Mouse (Mus musculus) lung, postnatal 10 days (tissue): ENCODE results near the gene Tmem207.
A peak's percentile ranks its signal among the peaks of the same experiment; 100 is the strongest.
"Not testable (repeated sequence)": the region's sequence is repeated elsewhere in the genome, so short reads cannot be mapped to it uniquely, and the experiment has no call there.

Source experiments
- DNase-seq: peaks from one replicate; pipeline ENCODE4 v3.0.0; 2021

Gene Tmem207

DNA sequence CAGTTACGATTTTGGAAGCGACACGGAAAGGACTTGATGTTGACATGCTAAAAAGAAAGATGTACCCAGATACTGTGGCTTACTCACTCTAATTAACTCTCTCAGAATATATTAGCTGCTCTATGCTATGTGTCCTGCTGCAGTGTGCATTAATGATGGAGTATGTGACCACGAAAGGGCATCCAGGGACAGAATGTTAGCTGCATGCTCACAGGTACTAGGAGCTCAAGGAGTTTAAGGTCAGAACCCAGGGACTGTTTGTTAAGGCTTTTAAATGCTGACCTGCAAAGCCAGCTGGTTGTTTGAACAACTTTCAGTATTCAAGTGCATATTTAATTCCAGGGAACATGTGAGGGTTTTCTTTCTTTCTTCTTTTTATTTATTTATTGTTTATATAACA is at the start of gene Tmem207:
TSS of gene Tmem207 (minus strand) at position 101 of the 400 bp plus-strand sequence.
- no peak for DNase-seq

DNA sequence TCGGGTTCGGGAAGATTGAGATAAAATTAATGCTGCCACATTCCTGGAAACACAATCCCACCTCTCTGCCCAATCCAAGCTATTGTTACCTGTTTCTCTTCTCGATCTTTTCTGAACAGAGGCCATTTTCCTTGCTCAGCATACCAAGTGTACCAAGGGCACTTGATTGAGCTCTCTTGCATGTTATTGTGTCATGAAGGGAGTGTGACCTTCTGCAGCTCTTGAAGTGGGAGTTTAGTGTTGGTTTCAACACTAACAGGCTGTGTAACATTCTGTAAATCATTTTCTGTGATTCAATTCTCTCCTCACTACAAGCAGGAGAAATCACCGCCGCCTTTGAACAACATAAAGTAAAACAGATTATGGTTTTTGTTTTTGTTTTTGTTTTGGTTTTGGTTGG is 47.6 kb upstream of the Tmem207 start:
- no peak for DNase-seq

DNA sequence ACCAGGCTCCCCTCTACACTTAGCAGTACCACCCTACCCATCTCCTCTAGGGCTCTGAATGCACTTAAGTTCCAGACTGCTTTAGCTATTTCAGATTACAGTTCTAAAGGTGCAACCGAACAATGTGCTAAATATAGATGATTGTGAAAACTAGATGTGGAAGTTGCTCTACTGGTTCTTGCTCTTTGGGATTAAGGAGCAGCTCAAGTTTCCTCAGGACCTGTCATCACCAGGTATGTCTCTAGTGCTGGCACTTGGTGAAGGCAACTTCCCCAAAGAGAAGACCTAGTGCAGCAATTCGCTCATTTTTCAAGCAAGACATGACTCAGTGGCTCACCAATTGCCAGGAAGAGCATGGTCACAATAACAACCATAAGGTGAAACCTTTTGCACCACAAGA is 45.3 kb upstream of the Tmem207 start:
- DNase-seq, result no peak

DNA sequence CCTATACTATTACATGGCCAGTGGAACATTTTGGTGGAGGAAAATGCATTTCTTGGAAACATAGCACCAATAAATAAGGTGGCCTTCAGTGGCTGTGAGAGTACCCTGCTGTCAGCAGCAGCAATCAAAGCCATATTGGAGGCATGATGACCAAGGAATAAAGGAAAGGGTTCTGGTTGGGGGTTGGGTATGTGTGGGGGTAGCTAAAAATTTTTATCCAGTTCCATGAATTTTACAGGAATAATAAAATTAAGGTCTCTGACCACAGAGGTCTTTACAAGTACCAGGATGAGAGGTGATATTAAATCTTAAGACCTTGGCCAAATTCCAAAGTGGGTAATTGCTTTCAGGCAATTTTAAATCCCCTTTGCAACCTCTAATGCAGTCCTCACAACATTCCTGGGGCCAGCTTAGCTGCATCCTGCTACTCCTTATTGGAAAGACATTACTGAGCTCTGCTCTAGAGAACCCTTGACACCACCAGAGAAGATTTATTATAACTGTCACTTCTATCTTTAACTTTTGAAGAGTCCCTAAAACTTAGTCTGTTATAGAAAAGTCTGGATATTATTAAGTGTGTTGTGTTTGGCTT is 42.9 kb upstream of the Tmem207 start:
- DNase-seq, result no peak

DNA sequence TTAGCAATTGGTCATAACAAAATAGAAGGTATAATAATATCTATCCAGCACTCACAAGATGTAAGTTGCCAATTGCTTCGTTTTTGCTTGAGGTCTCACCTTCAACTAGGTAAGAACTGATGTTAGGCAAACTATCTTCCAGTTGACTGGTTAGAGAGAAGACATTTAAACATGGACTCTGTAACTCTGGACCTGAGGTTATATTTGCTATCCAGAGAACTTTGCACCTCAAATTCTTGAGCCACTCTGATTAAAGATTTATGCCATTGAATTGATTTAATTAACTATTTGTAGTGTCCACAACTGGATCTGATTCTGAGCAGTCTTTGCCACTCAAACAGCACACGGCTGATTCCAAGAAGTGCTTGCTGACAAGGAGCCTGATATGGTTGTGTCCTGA is 36.2 kb upstream of the Tmem207 start:
- DNase-seq, result no peak

DNA sequence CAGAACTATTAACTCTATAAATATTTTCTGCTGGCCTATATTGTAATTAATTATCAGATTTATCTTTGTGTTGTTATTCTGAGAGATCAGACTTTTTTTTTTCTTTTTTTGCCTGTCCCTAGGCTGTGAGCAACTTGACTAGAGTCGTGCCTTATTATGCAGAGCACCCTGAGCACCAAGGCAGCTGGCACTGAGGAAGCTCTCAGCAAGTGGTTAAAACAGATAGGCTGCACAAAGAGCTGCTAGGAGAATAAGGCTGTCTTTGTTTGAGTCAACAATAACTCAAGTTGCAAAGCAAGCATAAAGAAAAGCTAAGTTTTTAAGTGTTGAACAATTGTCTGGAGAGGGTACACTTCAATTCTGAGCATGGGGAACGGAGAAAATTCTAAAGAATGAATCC is 35.2 kb upstream of the Tmem207 start:
- no peak for DNase-seq

DNA sequence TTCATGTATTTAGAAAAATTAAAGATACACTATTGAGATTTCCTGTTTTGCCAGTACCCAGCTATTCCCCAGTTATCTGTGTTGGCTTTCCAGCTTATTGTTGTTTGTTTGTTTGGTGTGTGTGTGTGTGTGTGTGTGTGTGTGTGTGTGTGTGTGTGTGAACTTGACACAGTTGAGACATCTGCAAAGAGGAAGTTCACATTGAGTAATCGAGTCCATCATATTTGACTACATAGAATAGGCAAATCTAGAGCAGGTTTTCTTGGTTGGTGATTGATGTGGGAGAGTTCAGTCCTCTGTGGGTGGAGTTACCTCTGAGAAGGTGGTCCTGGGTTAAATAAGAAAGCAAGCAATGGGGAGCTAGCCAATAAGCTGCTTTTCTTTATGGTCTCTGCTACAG is 32.2 kb upstream of the Tmem207 start:
- no peak for DNase-seq

DNA sequence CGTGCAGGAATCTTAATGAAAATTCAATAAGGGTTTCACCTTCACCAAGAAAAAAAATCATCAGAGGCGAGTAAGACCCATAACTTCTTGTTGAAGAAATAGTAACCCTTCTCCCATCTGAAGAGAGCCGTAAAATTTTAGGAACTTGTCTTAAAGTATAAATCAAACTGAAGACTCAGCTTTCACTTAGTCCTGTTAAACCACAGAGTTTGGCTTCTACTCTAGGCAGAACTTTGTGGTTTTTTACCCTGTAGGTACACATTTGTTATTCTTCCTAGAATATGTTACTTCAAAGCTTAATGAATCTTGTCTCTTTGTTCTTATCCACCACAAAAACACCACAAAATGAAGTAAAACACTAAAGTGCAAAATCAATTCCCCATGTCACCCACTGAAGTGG is 25.7 kb upstream of the Tmem207 start:
- no peak for DNase-seq

DNA sequence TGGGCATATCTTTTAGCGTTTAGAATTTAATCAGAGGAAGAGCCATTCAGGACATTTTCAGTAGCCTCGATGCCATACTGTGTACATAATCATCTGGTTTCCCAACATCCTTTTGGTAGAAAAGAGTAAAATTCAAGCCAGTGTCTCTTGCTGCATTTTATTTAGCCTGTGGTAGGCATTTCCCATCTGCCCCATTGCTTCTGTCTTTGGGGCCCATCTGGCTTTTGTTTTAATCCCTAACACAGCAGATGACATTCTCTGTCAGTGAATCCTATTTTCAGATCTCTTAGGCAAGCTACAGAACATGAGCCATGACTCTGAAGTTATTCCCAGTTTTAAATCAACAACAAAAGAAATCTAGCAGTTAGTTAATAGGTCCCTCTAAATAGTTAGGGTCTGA is 22.7 kb upstream of the Tmem207 start:
- no peak for DNase-seq

DNA sequence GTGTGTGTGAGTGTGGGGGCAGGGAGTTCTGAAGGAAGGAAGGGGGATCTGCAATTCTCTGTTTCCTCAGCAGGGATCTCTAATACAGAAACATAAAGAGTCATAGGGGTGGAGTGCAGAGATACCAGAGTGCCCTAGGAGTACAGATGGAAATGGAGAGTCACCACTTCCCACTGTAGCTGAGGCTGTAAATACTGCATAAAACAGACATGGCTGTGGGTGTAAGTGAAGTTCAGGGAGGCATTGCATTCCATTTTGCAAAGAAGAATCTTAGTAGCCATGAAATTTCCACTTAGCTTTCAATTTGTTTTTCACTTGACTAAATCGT is 20.3 kb upstream of the Tmem207 start:
- DNase-seq, result no peak

DNA sequence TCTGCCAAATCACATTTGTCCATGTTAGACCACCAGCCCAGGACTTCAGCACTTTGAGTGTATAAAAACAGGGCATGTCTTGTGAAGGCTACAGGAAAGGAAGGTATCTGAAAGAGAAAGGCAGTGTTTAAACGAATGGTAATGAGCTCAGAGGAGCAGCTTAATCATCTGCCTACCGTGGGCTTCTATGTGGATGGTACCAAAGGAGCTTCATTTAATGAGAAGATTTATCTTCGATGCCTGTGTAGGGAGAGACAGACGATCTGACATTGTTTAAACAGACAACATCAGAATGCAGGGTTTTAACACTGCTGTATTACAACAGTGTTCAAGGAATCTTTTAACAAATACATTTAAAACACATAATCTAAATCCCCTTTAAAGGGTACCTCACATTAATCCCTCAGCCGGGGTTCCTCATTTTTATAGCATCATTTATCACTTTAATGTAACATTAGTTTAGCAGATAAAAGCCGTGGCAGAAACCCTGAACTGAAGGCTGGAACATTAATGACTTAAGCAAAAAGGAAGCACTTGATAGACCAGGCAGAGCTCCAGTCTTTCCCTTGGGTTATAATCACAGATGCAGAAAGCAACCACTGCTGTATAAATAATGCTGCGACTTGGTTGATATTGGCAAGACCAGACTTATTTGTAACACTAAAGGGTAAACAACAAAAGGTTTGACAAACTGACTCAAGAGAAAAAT is 19.8 kb upstream of the Tmem207 start:
- peak; percentile 2 for DNase-seq

DNA sequence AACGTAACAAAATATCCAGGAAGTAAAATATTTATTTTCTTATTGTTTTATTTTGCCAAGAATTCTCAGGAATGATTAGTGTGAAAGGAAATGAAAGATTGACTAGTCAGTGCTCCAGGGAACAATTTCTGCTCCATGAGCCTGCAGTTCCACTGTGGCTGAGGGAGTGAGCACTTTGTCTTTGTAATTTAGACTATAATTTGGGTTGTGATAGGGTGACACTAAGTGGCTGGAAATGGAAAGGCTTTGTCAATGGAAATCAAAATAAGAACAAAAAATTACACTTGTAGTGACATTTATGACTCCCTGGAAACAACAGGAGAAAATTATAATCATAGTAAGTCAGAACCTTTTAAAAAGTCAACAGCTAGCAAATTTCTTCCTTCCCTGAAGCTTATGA is 5.7 kb upstream of the Tmem207 start:
- DNase-seq, result no peak

DNA sequence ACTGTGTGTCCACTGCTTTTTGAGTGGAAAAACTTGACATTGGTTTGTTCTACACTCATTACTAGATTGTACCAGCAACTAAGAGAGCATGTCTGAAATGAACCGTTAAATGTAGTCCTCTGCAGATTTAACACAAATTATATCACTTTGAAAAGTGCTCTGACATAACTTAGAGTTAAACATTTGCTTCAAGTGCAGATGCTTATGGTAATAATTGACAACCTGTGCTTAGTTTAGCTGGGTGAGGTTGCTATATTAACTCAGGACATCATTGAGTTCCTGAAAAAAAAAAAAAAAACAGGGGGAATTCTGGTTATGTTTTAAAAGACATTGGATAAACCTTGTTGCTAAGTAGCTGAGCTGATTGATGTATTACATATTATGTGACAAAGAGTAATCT is 3.9 kb upstream of the Tmem207 start:
- DNase-seq, result no peak

DNA sequence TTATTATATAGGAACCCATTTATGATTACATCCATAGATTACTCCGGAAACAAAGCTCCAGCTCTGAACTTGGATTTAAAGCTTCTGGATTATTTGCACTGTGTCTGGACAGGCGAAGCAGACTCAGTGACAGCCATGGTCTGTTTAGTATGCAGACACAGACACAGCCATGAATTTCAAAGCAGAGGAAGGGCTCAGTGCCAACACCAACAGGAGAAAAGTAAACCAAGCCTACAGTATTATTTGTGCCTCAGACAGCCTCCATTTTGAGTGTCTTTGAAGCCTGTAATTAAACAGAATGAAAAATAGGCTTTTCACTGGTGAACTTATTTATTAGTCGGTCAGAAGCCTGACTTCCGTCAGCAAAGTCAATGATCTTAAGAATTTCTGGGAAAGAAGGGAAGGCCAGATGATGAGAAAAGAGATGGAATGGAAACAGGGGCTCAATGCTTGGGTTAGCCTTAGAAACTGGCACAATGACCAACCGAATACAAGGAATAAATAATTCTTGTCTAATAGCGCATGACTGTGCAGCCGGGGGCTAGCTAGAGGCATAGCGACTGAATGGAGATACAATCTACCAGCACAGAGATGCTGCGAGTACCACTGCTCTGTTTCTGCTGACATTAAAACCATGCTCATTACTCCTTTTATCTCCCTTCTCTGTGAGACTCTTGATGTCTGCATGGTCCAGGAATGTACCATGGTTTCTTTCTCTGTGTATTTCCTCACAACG is 1.5 kb upstream of the Tmem207 start:
- peak; percentile 33 for DNase-seq

DNA sequence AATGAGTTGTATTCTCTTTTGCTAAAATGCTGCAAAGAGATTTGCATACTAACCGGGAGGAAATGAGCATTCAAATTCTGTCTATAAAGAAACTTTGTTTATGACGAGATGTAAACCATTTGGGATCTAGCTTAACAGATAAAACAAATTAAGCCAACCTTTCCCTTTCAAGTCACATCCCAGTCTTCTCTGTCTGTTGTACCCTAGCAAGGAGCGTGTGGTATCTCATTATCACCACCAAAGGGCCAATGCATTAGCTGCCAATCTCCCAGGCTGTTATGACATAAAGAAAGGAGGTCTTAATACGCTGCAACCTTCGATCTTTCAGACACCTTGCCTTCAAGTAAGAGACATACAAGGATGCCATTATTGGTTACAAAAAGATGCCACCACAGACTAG is 737 bp downstream of the Tmem207 start:
- DNase-seq, result no peak

DNA sequence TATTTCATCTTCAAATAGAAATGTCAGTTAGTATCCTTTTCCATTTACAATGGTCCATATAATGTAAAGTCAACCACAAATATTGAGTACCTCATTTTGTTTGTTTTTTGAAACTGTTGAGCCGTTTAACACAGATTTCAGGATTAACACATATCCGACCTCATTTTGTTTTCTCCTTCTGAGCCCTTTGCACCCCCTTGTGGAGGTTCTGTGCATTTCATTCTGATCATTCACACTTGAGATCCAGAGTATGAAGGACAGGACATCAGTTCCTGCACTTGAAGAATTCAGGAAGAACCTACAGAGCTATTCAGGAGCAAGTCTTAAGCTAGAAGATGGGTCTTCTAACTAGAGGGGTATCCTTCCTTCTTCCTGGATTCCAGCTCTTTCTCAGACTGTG is 7.0 kb downstream of the Tmem207 start:
- peak; percentile 45 for DNase-seq

DNA sequence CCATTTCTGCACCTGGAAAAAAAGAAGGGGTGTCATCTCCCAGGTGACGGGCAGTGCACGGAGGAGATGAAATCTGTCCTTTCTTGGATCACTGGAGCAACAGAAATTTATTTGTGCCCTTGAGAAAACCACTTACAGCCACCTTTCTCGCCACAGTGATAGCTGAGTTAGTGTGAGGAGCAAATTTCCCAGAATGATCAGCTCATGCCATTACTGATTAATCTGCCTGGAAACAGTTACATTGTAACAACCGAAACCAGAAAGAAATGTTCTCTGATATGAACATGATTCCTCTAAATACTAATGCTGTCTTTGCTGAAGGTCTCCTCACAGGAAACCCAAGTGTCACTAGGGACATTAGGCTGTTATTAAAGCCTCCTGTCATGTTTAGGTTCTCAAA is 21.6 kb downstream of the Tmem207 start:
- no peak for DNase-seq

DNA sequence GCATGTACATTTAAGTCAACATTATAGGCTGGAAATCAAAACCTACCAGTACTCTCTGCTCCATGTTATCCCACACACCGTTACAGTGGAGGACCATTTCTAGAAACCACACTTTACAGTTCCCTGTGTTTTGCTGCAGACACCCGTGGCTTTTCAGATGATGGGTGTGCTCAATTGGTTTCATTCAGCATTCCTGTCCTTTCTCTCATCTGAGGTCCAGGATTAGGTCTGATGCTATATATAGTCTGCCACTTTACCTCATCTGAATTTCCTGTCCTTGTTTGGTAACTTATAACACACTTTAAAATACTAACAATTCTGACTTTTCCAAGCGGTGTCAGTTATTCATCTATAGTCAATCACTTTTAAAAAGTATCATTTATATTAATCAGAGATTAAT is 25.8 kb downstream of the Tmem207 start:
- DNase-seq, result no peak

DNA sequence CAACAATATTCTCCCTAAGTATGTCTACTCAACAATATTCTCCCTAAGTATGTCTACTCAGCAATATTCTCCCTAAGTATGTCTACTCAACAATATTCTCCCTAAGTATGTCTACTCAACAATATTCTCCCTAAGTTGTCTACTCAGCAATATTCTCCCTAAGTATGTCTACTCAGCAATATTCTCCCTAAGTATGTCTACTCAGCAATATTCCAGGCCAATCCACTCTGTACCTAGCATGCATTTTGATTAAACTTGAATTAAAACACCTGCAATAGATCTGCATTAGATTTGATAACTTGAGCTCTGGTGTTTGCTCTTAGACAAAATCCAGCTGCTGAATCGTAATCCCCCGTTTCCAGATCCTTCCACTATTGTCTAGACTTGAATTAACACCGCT is 26.9 kb downstream of the Tmem207 start:
- not testable (repeated sequence) for DNase-seq

DNA sequence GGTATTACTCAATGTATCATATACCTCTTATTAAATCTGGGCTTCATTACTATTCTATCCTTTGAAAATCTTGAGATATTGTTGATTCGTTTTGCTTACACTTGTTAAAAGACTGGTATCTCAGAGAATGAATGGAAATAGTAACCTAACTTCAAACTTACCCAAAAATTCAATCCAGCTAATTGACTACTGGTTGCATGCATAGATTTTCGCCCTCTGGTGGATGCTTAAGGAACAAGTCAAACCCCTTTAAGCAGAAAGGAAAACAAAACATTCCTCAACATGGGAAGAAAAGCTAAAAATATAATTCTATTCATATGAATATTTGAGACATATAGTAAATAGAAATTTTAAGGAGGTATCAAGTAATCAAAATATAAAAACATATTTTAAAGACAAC is 30.8 kb downstream of the Tmem207 start:
- DNase-seq, result peak; percentile 41

DNA sequence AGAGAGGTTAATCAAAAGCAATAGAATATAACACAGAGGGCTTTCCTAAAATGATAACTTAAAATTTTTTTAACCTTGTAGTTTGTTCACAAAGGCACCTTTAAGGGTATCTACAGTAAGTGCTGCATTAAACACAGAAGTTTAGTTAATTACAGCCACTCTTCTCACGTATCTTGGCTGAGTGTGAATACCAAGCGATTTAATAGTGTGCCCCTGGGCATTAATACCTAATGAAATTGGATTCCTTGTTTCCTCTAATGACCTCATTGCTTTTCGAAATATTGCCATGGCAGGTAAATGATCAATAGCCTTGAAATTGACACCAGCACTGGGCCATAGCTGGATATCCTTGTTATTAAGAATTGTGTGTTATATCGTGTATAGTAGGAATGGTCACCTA is 55.3 kb downstream of the Tmem207 start:
- DNase-seq, result no peak

DNA sequence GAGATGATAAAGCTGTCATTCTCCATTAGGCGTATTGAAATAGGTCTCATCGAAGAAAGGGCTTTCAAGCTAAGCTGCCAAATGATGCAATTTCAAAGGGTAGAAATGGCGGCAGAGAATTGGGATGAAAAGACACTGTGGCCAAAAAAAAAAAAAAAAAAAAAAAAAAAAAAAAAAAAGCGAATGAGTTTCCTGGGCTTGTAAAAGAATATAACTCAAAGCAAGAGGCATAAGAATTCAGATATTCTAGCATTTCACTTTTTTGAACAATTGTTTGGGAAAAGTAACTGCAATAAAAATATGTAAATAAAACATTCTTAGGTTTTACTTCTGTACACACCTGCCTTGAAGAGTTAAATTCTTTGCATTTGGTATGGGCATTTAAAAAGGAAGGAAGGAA is 60.0 kb downstream of the Tmem207 start:
- no peak for DNase-seq

DNA sequence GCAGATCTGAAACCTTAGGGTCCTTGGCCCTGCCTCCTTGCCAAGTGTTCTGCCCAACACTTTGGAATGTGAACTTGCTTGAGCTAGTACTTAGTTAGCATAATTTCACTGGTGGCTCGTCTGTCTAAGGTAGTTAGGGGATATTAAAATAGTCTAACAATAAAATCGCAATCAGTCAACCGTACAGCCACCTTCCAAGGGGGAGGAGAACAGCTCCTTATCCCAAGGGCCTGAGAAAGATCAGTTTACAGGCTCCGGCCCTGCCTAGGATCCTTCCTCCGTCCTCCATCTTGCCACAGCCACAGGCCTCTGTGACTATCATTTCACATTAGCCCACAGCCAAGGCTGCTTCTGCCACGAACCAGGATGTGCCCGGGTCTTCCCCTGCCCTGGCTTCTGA is 63.7 kb downstream of the Tmem207 start, which contains the start of gene Cldn16:
TSS of gene Cldn16 (plus strand) at position 301 of the 400 bp plus-strand sequence.
- DNase-seq, result no peak

DNA sequence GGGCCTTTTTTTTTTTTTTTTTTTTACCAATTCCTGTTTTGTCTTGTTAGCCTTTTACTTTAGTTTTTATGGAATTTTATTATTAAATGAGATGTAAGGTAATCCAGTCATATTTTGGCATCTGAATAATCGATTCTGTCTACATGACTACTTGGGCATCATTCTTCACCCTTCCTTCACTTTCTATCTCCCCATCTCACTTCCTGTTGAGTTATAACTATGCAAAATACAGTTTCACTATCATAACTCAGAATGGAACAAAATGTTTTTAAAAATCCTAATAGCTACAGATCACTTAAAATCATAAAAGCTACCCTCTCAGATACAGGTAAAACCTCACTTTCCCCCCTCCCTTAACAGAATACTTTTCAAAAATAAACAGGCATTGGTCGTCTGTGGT is 70.4 kb downstream of the Tmem207 start:
- no peak for DNase-seq

DNA sequence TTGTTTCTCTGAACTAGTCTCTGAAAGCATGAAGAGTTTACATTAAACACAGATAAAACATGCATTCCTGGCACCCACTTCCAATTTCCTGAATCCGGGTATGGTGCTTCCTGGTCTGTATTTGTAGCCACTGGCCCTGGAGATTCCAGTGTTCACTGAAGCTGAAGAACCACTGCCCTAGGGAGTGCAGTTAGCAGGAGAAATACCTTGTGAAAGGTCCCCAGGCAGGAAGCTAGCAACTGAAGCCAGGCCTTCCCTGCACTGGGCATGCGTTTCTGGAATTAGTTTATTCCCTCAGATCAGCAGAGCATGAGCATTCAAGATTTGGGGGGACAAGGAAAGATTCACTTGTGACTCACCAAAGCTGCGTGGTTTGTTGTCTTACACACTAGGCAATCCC is 72.4 kb downstream of the Tmem207 start:
- DNase-seq, result no peak
